Mouse (Mus musculus): ENCODE data around the gene Dpy19l2.
"Not testable (repeated sequence)": the region's sequence is repeated elsewhere in the genome, so short reads cannot be mapped to it uniquely, and the experiment has no call there.

The Dpy19l2 gene

DNA sequence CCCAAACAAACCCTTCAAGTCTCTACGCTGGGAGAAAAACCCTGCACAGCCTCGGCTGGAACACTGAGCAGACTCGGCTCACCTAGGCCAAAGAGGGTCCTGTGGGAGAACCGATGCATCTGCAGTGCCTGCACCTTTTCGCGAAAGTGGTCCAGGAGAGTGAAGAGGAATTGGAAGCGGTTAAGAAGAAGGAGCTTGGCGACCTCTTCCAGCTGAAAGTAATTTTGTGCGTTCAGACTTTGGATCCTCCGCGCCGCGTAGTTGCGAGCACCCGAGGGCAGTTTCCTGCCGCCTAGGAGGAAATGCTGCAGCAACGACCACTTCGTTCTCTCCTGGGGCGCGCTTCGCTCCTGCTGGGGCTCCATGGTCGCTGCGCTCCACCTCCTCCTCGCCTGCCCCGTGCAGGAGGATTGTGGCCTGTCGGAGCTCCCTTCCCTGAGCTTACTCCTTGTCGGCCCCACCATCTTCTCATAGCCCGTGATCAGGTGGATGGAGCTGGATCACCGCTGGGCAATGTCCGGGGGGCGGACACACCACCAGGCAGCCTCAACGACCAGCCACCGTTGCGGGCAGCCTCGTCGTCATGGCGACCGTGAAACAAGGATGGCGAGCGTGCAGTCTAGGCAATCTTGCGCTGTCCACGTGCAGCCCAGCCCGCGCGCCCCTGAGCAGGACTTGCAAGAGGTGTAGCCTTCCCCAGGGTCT, at the start of gene Dpy19l2:
Gene Dpy19l2 (minus strand): TSS at position 594 of the 705 bp plus-strand sequence.
- DNase-seq (ENCODE audit: low spot score in 2 of 2) = no peak

DNA sequence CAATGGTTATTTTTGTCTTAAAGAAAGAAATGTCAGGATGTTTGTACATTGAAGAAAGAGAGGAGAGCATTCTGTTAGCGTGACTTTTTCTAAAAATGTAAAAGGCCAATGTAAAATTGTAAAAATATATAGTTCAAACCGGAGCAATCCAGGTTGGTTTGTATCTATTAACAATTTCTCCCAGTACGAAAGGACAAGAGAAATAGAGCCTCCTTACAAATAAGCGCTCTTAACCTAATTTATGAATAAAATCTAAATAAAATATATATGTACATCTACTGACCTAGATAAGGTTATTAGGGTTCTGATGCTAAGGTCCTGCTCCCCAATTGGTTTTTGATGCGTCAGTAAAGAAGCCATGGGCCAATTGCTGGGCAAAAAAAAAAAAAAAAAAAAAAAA, 48.9 kb upstream of the Dpy19l2 start:
- DNase-seq (ENCODE audit: low spot score in 2 of 2) = no peak

- no peak for DNase-seq (ENCODE audit: low spot score in 2 of 2)
These were observed 5.2 kb upstream of the Dpy19l2 start for GRCm38 (mm10) chr9:24701246-24701645.

DNA sequence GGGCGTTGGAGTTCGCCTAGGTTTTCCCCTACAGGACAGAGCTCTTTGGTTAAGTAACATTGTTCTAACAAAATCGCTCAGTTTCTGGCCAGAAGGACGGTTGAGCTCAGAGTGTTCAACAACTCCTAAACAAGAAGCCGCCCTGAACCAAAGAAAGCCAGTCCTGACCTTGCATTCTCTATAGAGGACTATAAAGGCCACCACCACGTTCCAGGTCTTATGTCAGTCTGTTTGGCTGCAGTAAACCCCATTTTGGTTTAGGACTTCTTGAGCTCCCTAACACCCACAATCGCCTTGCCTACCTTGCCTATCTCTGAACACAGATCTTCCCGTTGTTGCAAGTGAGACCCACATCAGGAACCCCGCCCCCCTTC, 299 bp upstream of the Dpy19l2 start:
- DNase-seq (ENCODE audit: low spot score in 2 of 2) = no peak

- DNase-seq (ENCODE audit: low spot score in 2 of 2) = not testable (repeated sequence)
These were observed 58.8 kb downstream of the Dpy19l2 start for GRCm38 (mm10) chr9:24637341-24637740.

- no peak for DNase-seq (ENCODE audit: low spot score in 2 of 2)
These were observed 71.2 kb downstream of the Dpy19l2 start, which contains the start of gene Cypt4 for GRCm38 (mm10) chr9:24624896-24625295. Cypt4 (plus strand) TSS chr9:24625196.

DNA sequence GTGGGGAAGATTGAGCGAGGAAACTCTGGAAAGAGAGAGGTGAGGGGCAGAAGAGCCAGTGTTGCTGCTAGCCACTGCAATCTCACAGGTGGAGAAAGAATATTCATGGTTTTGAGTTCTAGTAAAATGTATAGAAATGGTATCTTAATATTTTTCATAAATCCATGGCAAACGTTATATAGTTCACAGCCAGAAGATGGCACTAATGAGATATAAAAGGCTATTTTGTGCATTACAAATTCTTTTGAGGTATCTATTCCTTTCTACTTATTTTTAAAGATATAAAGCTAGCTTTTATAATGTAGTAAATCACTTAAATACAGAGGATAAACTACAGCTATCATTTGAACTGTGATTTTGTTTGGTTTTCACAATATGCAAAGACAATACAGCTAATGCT, 157.9 kb downstream of the Dpy19l2 start:
- DNase-seq (ENCODE audit: low spot score in 2 of 2) = no peak

DNA sequence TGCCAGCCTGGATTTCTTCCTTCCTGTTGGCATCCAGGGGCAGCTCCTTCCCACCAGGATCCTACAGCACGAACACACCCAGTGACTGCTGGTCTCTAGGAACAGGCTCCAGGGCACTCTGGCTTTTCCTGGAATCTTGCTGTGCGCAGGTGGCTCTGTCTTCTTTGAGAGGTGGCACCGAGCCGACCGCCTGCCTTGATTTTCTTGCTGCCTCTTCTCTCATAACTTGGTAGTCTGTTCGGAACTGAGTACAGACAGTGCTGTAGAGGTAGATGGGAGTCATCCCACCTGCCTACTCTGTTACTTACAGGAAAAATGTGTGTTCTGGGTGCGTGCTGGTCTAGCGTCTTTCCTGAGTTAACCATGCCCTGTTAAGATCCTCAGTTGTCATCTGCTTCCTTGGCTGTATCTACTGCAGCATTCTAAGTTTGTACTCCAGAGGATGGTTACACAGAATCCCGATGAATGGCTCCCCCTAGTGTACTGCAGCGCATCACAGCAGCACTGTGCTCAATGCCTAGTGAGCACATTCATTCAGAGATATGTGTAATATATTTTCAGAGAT, 179.4 kb downstream of the Dpy19l2 start:
- DNase-seq (ENCODE audit: low spot score in 2 of 2) = no peak

- DNase-seq (ENCODE audit: low spot score in 2 of 2) = no peak
These were observed 182.0 kb downstream of the Dpy19l2 start for GRCm38 (mm10) chr9:24514078-24514469.

DNA sequence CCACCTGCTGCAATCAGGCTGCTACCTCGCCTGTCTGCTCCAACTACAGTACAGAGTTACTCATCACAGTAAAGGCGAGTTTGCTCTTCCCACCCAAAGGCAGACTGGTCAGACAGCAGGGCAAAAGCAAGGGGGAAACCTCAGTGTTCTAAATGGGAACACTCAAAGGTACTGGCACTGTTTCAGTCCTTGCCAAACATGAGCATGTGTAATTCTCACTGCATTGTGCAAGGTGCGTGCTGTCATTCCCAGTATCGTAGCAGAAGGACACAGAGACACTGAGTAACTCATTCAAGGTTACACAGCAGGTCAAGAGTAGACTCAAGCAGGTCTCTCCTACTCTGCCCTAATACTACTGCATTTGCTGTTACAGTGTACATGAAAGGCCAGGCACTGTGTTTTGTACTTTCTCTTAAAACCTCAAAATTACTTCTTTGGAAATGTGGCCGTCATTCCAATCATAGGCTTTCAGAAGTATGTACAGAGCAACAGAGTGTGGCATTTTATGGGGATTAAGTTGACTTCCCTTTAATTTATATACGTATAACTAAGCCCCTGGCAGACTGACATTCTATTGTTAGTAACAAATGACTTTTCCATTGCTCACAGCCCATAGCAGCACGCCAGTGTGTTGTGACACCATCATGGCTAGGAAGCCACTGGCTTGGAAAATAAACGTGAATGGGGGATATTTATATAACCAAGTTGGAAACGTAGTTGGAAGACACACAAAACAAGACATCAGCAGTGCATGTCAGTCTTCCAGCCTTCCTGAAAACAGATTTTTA, 182.6 kb downstream of the Dpy19l2 start:
- no peak for DNase-seq (ENCODE audit: low spot score in 2 of 2)

- DNase-seq (ENCODE audit: low spot score in 2 of 2) = no peak
These were observed 184.0 kb downstream of the Dpy19l2 start for GRCm38 (mm10) chr9:24512121-24512539.

- DNase-seq (ENCODE audit: low spot score in 2 of 2) = no peak
These were observed 184.5 kb downstream of the Dpy19l2 start for GRCm38 (mm10) chr9:24511371-24512120.

DNA sequence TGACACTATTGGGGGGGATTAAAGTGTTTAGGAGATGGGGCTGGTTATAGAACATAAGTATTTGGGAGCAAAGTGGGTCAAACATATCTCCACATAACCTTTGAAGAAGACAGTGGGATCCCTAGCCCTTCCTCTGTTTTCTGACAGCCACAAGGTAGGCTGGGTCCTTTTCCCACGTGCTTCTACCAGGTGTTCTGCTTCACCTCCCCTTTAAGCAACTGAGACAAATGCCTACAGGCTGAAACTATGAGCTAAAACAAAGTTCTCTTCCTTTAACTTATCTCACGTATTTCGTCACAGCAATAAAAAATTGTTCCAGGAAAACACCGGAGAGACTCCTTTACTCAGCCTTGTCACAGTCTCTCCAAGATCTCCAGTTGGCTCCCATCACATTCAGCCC, 187.2 kb downstream of the Dpy19l2 start:
- no peak for DNase-seq (ENCODE audit: low spot score in 2 of 2)

Data from spleen, postnatal 14 days (tissue).